Mouse (Mus musculus) spleen, postnatal 4 days (tissue): Measurements from ENCODE around the gene Stx17.

Experiments used
- DNase-seq, 2 experiments: peaks; one replicate each; pipeline ENCODE4 v3.0.0; 2022; ENCODE audit warnings: low spot score in 2 of 2

Stx17 gene

DNA sequence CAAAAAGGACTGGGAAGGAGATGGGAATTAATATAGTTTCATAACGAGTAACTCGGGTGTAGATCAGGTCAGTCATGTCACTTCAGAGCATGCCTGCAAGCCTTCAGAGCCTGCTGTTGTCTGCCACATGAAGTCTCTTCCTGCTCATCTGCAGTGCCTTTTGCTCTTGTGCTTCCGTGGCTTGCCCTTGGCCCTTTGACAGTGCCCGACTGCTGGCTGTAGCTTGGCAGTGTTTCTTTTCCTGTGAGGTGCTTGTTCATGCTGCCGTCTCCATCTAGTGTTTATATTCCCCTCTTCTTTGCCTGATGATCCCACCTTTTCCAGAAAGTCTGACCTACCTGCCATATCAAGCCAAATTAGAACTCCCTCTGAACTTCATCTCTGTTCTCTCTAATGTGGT lies 39.1 kb downstream of the Stx17 start:
- DNase-seq = no peak

DNA sequence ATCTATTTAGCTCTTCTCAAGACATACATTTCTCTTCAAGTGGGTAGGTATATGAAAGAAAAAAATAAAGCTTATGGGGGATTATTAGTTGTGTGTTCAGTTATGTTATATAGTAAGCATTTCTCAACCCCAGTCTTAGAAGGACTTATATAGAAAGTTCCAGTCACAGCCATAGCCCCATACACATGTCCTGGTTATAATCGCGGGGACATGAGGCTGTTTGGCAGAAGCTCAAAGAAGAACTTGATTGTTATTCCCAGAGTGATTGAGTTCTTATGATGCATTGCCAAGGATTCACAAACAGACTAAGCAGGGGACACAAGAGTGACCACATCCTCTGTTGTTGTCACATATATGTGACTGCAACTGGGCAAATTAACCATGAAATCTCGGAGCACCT lies 51.0 kb downstream of the Stx17 start:
- DNase-seq = no peak

DNA sequence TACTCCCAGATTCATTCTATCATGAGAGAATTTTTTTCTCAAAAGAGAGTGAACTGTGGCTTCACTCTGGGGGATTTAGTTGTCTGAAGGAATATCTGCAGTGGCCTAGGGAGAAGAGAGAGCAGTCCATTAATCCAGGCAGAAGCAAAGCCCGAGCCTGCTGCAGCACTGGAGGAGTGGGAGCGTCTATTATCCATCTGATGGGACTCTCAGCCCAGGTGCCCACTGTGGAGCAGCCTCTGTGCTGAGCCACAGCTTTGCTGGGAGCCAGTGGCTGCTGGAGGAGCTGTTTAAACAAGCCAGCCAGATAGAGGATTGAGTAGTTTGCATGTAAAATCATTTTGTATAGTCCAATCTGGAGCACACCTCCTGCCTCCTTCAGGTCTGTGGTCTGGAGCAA lies 56.2 kb downstream of the Stx17 start:
- DNase-seq = no peak

DNA sequence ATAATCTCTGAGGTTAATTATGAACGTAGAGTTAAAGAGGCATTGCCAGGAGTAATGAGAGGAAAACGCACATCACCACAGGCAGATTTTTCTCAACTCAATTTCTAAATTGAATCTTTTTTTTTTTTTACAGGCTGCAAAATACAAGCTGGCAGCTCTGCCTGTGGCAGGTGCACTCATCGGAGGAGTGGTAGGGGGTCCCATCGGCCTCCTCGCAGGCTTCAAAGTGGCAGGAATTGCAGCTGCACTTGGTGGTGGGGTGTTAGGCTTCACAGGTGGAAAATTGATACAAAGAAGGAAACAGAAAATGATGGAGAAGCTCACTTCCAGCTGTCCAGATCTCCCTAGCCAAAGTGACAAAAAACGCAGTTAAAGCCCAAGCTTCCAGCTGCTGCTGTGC lies 56.7 kb downstream of the Stx17 start:
- DNase-seq = no peak

DNA sequence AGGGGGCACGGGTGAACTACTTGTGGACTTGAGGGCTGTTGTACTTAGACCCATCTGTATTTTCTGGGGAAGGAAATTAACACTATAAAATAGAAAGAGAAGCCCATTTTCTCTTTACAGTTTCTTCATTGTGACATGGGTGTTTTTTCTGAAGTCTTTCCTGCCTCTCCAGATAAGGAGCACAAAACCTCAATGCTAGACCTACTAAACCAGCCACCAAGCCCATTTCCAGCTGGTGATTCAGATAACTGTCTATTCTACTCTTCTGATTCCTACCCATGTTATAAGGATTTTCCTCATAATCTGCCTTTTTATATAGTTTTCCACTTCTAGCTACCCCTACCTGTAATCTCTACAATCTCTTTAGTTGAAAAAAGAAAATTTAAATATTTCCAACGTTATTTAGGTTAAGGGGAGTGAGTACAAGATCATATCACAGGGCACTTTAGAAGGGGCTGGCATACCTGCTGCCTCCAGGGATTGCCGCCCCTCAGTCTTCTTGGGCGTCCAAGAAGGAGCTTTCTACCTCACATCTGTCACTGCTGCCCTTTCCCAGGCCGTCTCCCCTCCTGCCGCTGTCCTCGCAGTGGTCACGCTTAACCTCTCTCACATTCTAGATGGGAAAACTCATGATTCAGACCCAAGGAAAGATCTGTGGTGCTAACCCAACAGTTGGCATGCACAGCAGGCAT lies 57.5 kb downstream of the Stx17 start:
- no peak for DNase-seq

DNA sequence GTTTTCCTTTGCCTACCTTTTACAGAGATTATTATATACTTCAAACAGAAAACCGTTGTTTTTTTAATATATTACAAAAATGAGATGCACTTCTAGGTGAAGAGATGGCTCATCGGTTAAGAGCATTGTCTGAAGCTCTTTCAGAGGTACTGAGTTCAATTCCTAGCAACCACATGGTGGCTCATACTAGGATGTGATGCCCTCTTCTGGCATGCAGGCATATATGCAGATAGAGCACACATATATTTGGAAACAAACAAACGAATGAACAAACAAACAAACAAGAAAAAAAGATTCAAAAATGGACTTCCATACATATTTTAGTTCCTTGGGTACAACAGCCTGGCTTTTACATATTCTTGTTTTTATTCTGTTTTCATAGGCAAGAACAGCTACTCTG lies 73.2 kb downstream of the Stx17 start:
- DNase-seq = no peak

DNA sequence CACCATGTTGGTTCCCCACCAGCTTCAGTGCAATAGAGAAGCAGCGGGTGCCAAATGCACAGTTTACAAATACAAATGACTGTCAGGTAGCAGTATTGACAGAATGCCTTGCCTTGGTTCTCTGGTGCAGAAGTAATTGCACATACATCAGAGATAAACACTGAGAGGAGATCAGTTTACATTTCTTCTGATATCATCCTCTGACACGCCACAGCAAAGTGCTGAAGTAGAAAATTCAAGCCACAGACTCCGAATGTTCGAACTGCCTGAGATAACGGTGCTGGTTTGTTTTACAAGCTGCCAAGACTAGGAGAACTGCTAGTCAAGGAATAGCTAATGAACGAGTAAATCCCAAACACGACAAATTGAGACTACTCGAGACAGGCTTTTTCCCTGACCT lies 73.7 kb downstream of the Stx17 start:
- no peak for DNase-seq

DNA sequence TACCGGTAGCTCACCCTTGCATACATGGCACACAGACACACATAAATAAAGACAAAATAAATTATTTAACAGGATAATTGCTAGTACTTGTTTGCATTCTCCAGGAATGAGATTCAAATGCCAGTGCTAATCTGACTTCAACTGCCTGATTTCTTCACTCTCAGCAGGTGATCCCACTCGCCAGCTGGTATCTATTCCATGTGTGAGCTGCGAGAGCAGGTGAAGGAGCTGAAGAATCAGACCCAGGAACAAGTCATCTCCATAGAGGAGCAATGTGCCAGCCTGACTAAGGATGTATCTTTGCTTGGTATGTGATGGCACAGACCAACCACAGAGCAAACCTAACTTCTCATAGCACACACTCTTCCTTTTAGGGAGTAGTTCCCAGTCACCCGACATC lies 78.8 kb downstream of the Stx17 start:
- DNase-seq = no peak

DNA sequence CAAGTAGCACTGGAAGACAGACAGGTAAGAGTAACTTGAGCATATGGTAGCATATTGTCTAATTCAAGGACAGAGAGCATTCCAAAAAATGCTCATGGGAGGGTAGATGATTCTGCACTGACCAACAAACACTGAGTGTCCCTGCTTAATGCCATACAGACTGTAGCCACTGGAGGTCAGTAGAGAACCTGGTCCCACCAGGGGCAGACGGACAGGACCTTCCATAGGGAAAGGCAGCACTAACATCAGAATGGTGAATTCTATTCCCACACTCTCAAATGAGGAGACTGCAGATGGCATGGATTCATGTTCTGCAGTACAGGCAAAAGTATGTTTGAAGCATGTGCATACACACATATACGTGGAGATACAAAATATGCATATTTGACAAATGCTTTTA lies 100.5 kb downstream of the Stx17 start:
- DNase-seq = peak; percentile 35 to 71

DNA sequence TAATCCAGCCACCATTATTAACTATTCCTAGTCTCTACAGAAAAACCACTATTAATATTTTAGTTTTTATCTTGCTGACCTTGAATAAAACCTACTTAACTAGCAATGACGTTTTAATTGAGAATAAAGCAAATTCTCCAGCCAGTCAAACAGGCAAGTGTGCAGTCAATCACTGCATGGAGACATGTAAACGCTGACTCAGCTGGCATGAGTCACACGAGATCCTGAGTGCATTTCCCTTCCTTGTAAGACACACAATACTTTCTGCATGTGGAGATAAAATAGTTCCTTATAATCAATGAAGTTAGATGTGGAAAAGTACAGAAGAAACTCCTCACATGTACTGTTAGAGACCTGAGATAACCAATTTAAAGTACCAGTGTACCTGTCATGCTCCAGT lies 100.9 kb downstream of the Stx17 start:
- DNase-seq = no peak

DNA sequence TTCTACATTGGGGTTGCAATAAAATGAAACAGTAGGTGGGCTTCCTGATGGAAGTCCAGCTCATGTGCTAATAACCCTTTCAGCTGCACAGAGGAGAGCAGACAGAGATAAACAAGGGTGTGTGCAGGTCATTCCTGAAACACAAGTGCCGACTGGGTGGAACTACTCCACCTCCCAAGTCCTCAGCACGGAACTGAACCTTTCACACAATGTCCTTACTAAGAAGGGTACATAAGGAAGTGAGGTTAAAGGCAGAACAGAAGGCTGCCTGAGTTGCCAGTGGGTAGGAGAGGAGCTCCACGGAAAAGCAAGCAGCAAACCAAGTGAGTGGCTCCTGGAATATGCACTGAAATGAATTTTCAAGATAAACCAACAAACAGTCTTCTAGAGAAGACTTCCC lies 102.1 kb downstream of the Stx17 start:
- DNase-seq = no peak
